Mouse (Mus musculus) left cerebral cortex, adult 9 months (tissue): ENCODE measurements around the gene Mturn.

Experiments
- DNase-seq, 2 experiments: peaks; one replicate each; pipeline ENCODE4 v3.0.0; 2022; ENCODE audit warnings: low spot score in 2 of 2

Gene Mturn

DNA sequence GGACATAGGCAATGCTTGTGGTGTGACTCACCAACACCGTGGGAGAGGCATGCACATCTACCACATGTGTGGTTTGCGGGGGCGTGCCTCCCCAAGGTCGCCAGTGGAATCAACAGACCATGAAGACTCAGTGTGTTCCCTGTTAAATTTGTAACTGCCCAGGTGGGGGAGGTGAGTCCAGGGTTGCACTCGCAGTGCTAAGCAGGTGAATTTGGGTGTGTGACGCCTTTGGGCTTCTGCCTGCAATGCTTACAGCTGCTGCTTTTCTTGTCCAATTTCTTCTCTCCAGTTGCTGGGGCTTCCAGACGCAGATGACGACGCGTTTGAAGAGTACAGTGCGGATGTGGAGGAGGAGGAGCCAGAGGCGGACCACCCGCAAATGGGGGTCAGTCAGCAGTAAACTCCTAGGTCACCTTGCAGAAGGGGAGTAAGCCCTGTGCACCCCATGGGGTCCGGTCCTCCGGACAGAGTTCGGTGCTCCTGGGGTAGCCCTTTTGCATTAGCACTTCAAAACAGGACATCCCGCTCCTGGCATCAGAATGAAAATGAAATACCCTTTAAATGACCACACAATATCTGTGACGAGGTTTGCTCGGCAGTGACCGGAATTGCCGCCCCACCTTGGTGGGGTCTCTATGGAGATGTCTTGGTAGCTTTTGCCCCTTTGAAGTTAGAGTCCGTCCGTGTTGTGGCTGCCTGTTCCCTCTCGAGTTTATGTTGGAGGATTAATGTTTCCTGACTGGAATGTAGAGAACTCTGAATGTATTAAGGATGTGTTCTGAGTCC is 17.5 kb downstream of the Mturn start:
- DNase-seq: peak in 1 of 2 experiments; percentile 45

DNA sequence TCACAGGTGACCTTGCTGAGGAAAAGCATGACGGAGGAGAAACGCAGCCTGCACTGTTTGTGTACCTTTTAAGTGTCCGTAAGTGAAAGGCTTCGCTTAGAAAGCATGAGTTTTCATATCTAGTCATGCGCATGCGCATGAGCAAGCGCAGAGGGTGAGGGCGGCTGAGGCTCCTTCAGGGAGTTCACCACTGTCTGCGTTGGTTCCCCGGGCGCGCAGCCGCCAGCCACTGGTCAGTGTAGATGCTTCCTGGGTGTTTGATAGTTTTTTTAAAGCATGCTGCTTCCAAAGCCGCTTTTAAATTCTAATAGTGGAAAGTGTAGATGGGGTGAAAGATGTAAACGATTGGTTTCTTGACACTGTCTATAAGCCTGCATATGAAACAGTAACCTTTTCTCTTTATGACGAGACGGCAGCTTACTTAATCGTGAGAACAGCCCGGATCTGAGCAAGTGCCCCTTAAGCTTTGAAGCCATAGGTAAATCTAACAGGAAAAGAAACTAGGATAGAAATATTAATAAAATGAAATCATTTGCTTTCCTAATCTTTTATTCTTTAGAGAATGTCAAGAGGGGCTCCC is 18.1 kb downstream of the Mturn start:
- peak; percentile 62 to 82 for DNase-seq

DNA sequence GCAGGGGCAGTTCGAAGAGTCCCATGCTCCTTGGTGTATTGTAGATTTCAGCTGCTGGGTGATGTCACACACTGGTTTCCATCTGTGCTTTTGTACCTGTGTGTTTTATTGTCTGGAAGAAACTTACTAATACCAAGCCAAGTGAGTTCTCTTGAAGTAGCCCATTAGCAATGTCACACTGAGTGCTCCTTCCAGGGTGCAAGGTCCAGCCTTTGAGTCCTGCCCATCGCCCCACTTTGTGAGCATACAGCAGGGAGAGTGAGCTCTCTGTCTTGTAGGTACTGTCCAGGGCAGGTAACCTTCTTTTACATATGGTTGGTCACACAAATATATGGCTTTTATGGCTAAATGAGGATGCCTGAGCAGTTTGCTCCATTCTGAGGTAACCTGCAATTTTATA is 19.1 kb downstream of the Mturn start:
- no peak for DNase-seq

DNA sequence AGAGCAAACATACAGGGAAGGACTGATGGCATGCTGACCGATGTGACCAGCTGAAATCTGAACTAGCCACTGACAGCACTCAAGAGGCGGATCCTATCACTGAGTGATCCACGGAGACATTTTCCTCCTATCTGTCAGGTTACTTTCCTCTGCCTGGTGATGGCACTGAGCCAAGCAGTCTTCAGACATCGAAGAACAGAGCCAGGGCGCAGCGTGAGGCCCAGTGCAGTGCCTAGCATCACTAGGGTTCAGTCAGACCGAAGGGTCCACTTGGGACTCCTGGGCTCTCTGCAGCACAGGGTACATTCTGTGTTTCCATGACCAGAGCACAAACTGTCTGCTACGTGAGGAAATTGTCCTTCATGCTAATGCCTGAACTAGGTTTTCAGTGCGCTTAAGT is 20.5 kb downstream of the Mturn start:
- no peak for DNase-seq

DNA sequence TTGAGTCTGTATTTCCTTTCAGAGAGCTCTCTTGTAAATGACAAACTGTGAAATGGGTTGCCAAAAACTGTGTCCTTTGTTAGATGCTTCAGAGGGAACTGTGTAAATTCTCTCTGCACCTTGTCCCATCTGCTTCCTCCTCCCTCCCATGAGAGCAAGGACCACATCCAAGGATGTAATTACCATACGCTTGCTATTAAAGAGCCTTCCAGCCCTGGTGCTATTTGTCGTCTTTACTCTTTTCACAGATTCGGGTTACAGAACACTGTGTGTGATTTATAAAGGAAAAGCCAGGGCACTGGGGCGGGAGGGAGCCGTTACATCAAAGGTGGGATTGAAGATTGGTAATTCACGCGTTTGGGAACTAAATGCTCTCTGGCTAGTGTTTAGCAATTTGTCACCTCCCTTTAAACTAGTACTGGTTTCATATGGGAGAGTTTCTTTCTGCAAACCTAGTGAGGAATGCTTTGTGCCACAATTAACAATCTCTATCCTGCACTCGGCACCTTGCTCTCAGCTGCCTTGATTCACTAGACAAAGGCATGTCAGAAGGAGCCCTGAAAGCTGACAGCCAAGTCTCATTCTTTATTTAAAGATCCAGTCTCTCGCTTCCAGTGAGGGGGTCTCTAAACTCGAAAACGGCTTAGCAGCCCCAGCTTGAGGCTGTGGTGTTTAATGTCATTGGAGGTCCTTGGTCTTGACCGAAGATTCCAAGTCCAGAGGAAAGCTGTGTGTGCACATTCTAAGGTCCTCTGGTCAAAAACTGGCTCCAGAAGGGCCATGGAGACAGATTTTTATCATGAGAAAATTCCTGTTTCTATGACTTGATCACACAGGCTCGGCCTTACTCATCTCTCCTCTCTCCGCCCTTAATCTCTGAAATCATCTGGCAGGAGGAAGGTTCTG is 22.5 kb downstream of the Mturn start:
- DNase-seq: no peak

DNA sequence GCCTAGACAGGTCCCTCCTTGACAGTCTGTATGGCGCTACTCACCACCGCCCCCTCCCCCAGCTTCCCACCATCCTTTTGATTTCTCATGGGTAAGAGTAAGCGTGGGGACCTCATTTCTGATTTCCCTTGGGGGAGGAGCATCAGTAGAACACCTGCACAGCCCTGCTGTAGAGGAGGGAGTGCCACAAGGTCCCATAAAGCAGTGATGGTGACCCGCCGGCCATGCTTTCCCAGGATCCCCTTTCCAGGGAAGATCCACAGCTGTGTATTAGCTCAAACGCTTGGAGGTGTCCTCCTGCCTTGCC is 23.1 kb downstream of the Mturn start:
- no peak for DNase-seq

DNA sequence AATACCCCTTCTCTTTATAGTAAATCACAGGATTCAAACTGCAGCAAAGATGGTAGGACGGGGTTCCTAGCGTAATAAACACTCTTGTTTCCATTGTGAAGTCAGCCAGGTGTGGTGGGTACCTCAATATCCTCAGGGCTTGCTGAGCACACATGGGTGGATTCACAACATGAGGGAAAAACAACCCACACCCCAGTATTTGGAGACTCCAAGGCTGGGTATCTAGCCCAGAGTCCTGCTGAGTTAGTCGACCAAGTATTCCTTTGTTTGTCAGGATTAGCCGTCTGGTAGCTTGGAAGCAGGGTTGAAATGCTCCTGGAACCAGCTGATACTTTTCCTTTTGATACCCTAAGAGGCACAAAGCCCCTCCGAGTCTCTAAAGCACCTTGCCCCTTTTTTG is 23.4 kb downstream of the Mturn start:
- no peak for DNase-seq

DNA sequence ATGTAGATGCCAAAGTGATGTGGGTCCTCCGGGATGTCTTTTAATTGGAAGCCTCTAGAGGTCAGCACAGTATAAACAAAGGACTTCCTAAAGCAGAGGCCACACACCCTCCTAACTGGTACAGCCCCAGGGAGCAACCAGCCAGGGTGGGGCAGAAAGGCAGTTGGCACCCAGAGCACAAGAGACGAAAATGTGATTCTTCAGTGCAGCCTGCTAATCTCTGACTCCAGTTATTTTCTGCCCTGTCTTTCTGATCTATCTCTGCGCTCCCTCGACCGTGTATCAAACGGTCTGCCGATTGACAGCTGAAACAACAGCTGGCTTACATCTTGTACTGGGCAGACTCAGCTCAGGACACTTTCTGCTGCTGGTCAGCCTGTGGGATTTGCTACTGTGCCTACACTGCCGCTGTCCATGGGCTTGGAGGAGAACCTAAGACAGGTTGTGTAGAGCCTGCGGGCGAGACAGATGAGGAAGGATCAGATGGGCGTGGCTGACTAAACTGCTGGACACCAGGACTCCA is 24.0 kb downstream of the Mturn start:
- peak in 1 of 2 experiments; percentile 56 for DNase-seq

DNA sequence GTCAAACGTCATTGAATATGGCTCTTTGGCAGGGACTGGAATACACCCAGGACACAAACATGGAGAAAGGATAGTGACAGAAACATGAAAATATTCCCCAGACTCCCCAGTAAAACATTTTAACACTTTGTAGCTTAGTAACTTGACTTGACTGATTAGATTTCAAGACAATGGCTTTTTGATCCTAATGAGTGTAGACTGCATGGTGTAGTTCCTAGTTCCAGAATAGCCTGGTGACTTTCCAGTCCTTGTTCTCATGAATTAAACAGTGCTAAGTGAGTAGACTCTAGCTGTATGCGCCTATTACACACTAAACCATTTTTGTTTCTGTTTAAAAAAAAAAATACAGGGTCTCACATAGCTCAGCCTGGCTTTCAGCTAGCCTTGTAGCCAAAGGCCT is 24.7 kb downstream of the Mturn start:
- DNase-seq: no peak

DNA sequence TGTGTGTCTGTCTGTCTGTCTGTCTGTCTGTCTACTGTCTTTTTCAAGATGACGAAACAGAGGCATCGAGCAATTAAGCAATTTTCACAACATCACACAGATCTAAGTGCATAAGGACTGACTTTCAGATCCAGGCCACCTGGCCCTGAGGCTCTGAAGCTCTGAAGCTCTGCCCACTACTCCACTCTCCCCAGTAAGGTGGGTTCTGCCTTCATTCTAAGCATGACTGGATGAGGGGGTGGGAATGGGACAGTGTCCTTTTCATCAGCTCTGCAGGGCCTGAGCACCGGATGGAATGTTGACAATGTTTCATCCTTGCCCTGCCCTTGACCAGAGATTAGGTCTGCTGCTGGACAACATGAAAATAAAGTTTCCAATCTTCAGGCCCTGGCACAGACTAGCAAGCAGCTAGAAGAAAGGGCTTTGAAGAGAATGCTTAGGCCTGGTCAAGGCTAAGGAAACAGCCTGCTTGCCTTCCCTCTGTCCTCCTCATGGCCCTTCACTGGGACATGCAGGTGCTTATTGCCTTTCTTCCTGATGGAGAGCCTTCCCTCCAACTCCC is 25.3 kb downstream of the Mturn start:
- no peak for DNase-seq

DNA sequence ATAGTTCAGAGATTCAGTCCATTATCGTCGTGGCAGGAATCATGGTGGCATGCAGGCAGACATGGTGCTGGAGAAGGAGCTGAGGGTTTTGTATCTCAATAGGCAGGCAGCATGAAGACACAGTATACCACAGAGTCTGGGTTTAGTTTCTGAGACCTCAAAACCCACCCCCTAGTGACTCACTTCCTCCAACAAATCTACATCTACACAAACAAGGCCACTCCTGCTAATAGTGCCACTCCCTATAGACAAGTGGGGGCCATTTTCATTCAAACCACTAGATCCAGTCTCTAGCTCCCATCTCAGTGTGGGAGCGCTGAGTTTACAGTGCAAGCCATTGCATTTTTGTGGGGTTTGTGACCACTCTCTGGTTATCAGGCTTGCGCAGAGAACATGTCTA is 27.2 kb downstream of the Mturn start:
- DNase-seq: no peak

DNA sequence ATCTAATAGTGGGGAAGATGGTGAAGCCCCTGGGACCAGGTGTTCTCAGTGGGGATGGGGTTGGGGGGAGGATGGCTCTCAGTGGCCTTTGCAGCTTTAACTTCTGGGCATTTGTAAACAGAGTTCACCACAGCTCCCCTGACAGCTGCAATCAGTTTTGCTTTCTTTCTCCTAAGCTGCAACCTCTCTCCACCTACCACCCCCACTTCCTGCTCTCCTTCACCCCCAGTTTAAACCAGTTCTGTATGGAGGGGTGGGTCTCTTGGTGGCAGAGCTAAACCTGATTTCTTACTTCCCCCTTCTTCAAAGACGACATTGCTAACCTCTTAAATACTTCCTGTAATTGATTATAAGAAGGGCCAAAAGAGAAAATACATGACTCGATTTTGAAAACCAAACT is 34.3 kb downstream of the Mturn start:
- DNase-seq: no peak

DNA sequence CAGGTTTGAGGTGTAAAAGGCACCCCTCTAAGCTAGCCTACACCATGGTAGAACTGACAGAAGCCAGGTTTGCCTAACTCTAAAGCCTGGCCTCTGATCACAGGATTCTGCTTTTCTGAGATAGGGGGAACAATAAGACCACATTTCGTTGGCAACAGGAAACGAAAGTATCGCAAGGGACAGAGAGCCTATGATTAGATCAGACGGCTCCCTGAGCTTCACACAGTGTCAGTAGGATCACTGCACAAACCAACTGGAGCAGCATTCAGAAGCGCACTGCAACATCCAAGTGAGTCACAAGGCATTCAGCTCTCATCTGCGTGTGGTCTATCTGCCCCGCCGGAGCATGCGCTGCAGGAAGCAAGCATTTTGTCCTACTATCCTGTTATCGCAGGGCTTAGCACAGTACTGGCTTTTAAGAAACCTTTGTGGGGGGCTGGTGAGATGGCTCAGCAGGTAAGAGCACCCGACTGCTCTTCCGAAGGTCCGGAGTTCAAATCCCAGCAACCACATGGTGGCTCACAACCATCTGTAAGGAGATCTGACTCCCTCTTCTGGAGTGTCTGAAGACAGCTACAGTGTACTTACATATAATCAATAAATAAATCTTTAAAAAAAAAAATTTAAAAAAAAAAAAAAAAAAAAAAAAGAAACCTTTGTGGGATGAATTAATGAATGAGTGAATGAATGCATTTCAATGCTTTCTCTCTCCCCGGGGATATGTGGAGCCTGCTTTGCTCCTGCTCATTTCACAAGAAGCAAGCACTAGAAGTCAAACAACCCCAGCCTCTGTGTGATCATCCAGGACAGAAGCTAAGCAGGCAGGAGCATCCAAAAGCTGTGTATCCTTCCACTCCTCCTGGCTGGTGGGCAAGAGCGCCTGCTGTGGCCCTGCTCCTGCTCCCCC is 37.6 kb downstream of the Mturn start:
- peak in 1 of 2 experiments; percentile 33 for DNase-seq

DNA sequence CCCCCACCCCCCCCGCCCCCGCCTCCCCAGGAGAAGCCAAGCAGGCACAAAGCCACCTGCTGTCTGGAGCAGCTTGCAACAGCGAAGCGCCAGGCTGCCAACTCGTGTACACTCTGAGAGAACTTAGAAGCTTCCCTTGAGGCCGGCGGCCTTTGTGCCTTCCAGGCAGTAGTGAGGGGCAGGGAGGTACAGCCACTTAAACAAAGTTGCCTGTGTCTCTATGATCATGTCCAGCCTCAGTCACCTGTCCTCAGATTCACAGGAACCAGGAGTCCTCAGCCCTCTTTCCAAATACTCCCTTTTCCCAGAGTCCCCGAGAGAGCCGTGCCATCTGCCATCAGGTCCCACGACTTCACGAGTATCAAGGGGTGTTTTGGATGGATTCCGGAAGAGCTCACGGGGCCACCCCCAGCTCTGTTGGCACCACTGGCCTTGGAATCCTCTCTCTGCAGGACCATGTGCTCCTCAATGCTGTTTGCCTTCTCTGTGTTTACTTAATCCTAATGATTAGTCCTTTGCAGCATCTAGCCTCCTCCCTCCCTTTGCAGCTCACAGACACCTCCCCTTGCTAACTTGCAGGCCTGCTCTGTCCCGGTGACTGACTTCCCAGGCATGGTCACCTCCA is 38.4 kb downstream of the Mturn start:
- DNase-seq: peak in 1 of 2 experiments; percentile 28

DNA sequence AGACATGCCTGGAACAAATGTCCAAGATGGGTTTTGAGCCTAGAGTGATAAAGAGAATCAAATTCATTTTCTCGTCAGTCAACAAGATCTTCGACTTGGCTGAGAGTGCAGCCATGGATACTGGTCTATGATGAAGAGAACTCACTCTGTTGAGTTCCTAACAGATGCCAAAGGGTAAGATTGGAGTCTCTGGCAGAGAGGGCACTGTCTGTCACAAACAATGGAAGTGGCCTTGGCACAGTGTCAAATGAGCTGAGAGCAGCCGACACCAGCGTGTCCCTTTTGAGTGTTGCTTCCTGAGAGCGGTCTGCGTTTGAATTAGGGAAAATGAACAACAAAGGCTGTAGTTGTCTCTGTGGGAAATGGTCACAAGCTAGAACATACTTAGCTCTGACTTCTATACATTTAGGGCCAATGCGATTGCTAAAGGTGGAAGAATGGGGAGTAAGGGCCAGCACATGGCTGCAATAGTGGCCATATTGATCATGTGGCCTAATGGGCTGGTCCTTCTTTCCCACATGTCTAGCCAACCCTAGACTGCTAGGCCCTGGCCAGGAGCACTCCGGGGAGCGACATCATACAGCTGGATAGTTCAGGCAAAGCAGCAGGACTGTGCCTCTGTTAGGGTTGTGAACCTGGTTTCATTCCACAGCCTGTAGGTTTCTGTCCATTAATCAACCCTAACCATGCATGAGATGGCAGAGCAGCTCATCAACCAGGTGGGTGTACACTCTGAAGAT is 39.3 kb downstream of the Mturn start:
- no peak for DNase-seq

DNA sequence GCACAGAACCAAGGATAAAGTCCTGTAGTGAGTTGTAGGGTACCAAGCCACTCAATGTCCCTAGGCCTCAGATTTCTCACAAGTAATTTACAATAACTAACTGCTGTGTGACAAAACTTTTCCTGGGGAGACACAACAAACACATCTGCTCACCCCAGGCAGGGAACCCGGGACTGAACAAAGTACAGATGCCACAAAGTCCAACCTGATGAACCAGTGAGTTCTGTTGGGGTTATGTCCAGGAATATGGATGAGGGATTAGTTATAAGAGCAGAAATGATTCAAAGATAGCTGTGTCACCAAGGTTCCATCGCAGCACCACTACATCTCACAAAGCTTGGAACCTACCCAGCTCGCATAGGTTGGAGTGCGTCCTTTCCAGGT is 39.8 kb downstream of the Mturn start:
- no peak for DNase-seq

DNA sequence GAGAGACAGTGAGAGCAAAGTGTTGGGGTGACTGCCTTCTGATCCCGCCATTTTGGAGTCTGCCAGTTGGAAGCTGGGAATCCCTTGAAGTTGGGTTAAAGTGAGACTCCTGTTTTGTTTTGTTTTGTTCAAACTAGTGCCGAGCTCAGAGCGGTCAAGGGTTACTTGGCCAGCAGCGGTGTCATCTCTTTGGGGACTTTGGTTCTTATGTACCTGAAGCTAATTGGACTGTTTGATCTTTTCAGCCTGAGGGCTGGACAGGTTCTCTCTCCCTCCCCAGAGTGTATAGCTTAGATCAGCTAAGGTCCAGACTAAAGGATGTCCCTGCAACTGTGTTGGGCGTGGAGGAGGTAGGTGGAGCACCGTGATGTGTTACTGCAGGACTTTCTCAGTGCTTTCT is 44.9 kb downstream of the Mturn start:
- DNase-seq: no peak

DNA sequence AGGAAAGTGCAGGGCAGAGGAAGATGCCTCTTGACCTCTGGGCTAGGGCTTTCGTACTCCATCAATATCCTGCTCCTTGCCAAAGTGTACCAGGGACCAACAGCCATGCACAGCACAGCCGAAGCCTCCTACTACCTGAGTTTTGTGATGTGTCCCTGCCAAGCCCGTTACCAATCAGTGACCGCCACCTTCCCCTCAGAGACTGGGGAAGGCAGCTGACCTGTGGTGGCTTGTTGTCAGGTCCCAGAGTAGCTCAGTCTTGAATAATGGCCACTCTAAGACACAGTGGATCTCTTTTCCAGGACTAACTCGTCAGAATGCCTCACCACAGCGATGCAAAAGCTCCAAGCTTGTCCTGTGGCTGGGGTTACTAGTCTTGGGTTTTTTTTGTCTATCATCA is 45.4 kb downstream of the Mturn start:
- DNase-seq: no peak

DNA sequence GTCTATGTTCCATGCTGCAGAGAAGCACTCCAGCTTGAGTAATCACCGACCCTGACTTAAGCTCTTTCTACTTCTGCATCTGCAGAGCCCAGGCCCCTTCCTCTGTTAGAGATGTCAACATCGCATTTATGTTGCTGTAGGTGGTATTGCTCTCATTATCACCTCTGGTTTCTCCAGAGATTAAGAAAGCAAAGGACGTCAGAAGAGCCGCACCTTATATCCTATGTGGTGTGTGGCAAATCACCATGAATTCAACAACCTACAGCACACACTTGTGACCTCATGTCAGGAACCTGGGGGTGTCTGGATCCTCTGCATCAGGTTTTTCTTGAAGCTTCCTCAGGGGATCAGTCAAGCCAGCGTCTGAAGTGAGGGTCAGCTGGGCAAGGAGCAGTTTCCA is 46.0 kb downstream of the Mturn start:
- no peak for DNase-seq

DNA sequence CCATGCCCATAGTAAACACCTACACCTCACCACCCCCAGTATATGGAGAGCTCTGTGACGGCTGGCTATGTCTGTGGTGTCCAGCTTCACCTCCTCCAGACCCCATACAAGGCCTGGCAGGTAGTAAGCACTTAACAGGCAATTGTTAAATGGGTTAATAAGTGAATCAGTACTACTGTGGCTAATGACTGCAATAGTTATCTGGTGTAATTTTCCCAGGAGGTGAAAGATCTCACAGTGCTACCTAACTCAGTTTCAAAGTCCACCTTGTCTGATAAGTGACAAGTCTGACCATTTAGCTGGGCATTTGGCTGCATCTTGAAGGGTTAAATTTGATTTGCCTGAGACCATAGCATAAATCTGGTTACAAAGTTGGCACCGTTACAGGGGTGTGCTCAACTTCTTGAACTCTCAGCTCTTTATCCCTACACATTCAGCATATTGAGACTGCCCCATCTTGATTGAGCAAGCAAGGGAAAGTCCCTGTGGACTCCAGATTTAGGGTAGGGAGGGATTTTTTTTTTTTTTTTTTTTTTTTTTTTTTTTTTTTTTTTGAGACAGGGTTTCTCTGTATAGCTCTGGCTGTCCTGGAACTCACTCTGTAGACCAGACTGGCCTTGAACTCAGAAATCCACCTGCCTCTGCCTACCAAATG is 48.2 kb downstream of the Mturn start:
- DNase-seq: no peak
